Comparison of ENCODE assay signal across 8 mouse cellular contexts in the genomic region with DNA sequence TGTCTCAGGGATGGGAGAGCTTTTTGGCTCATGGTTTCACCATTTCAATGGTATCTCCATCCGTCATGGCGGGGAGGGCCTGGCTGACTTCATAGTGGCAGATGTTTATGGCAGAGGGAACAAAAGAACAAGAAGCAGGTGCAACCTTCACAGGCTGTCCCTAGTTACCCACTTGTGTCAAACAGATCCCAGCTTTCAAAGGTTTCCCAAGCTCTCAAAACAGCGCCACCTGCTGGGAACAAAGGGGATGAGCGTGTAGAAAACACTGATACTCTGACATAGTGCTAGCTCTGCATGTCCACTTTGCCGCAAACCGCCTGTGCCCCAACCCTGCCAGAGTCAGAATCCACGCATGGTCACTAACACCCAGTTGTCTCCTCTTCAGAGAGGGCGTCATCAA.
DNase-seq lines count a peak whose midpoint lies in the region; ATAC-seq lines count a peak whose summit lies in the region.

No protein-coding gene starts in this region.

- no peak overlapping the region for H3K9ac ChIP-seq in neural tube, embryonic 11.5 days (ENCODE audit: low read length)

- H3K27me3 ChIP-seq in neural tube, embryonic 11.5 days (ENCODE audit: control insufficient read depth, insufficient read depth, low read length), result 0 out of 2 replicates have a peak, but pooled peaks cover 2% of the 10 kb centered on the region

- H3K9me3 ChIP-seq in neural tube, embryonic 11.5 days (ENCODE audit: control insufficient read depth, low read length), result no peaks in the 10 kb centered on the region

- no peak overlapping the region for H3K27ac ChIP-seq in neural tube, embryonic 11.5 days (ENCODE audit: low read depth, low read length)

- DNase-seq in adrenal gland, postnatal 14 days, result peak; percentile 21
- no peak for DNase-seq in adrenal gland, adult 8-10 months
- DNase-seq in kidney, postnatal 4 days, result peak; percentile 56 to 59
- no peak for DNase-seq in kidney, adult 8-10 months
- DNase-seq in NIH3T3 (ENCODE audit: low read depth), result peak; percentile 50
- DNase-seq in gastrocnemius, postnatal 14 days, result peak; percentile 15
- peak; percentile 68 for DNase-seq in neural tube, embryonic 11.5 days (ENCODE audit: low spot score)

- no peaks in the 10 kb centered on the region for H3K4me1 ChIP-seq in neural tube, embryonic 11.5 days (ENCODE audit: control insufficient read depth, insufficient read depth, low read length)

- ATAC-seq in neural tube, embryonic 11.5 days (ENCODE audit: insufficient read depth, low FRiP score, low TSS enrichment), result no peak
- ATAC-seq in inflammation-experienced regulatory T-cells, adult 6 months, result no peak

- WGBS in neural tube, embryonic 11.5 days, result 36% methylated on average over 8 of the region's 8 CpGs

- H3K36me3 ChIP-seq in neural tube, embryonic 11.5 days (ENCODE audit: control insufficient read depth, insufficient read depth, low read length), result no peaks in the 10 kb centered on the region

- no peak overlapping the region for H3K4me2 ChIP-seq in neural tube, embryonic 11.5 days (ENCODE audit: low read depth)

- no peak overlapping the region for H3K4me3 ChIP-seq in neural tube, embryonic 11.5 days (ENCODE audit: low read depth, low read length)

- intact Hi-C loops in gastrocnemius, postnatal 14 days (cut with DNase I; ENCODE audit: low total_unique reads), result no loop called here

Comparison
In these comparisons a context has a peak if more than half of its experiments do, and no peak if none do; other contexts are left out.
1. DNase-seq: peak in adrenal gland, postnatal 14 days (single experiment), kidney, postnatal 4 days (2 of 2), NIH3T3 (single experiment), gastrocnemius, postnatal 14 days (single experiment) and neural tube, embryonic 11.5 days (single experiment); none in adrenal gland, adult 8-10 months (single experiment) and kidney, adult 8-10 months (0 of 2).